Mouse (Mus musculus): ENCODE measurements around the gene Mcmbp. TPM values are rescaled to one million over a fixed set of nuclear protein-coding genes. Genes with fewer than 3 reads are reported as not detected.
"Not testable (repeated sequence)": the region's sequence is repeated elsewhere in the genome, so short reads cannot be mapped to it uniquely, and the experiment has no call there.

Mcmbp gene
- total RNA-seq, 4 experiments from 2014 or later: 29.2 to 37.8 (median 35.0) TPM

- peak; percentile 32 for DNase-seq
These were observed 34.6 kb downstream of the Mcmbp start for GRCm38 (mm10) chr7:128705735-128706134.

- not testable (repeated sequence) for DNase-seq
These were observed 40.3 kb downstream of the Mcmbp start for GRCm38 (mm10) chr7:128699959-128700358.

GRCm38 (mm10) chr7:128694848-128695247 is 45.4 kb downstream of the Mcmbp start:
- DNase-seq: no peak

- DNase-seq: no peak
These were observed 48.1 kb downstream of the Mcmbp start for GRCm38 (mm10) chr7:128692163-128692562.

GRCm38 (mm10) chr7:128690796-128691195 is 49.5 kb downstream of the Mcmbp start:
- DNase-seq: no peak

- DNase-seq: peak; percentile 71
These were observed 50.2 kb downstream of the Mcmbp start for GRCm38 (mm10) chr7:128690070-128690469.

- no peak for DNase-seq
These were observed 50.9 kb downstream of the Mcmbp start for GRCm38 (mm10) chr7:128689347-128689746.

GRCm38 (mm10) chr7:128687821-128688564 is 52.3 kb downstream of the Mcmbp start:
- DNase-seq: peak; percentile 56

- no peak for DNase-seq
These were observed 61.7 kb downstream of the Mcmbp start for GRCm38 (mm10) chr7:128678546-128678945.

GRCm38 (mm10) chr7:128672408-128673010 is 67.8 kb downstream of the Mcmbp start:
- DNase-seq: peak; percentile 84

- peak; percentile 38 for DNase-seq
These were observed 68.3 kb downstream of the Mcmbp start for GRCm38 (mm10) chr7:128671952-128672351.

- no peak for DNase-seq
These were observed 71.5 kb downstream of the Mcmbp start for GRCm38 (mm10) chr7:128668831-128669230.

- DNase-seq: no peak
These were observed 72.5 kb downstream of the Mcmbp start for GRCm38 (mm10) chr7:128667788-128668187.

GRCm38 (mm10) chr7:128664861-128665377 is 75.4 kb downstream of the Mcmbp start:
- DNase-seq: no peak

GRCm38 (mm10) chr7:128663906-128664305 is 76.4 kb downstream of the Mcmbp start:
- DNase-seq: no peak

- no peak for DNase-seq
These were observed 83.3 kb downstream of the Mcmbp start for GRCm38 (mm10) chr7:128656970-128657369.

Other genes with a start within 250 kb of the Mcmbp start
- 100 to 1,000 TPM; 146 to 189 (median 168) TPM for gene Bag3, start 216.9 kb downstream of the Mcmbp start, total RNA-seq (2022)
- gene Inpp5f, start 129.2 kb downstream of the Mcmbp start, total RNA-seq (2022): 10 to 100 TPM; 21.7 to 32.3 (median 27.2) TPM
- 10 to 100 TPM; 40.6 to 62.4 (median 52.2) TPM for gene Sec23ip, start 4.4 kb upstream of the Mcmbp start, total RNA-seq (2022)